Mouse (Mus musculus) midbrain, embryonic 11.5 days (tissue): ENCODE measurements at regions not wholly inside any gene's neighbourhood (a gene's known extent, or its start where the extent isn't known, plus 50 kb on each side); places are given as distances from the start of the nearest gene placed in this dataset.

Experiments used
- ATAC-seq: fragments of 200-750 bp; cut with Nextera tagmentation; 2 replicates; pipeline ENCODE4 v1.8.0; 2017; ENCODE audit warnings: moderate TSS enrichment, moderate library complexity; ENCODE audit not compliant: low FRiP score
- DNase-seq: peaks from one replicate; pipeline ENCODE4 v3.0.0; 2015; ENCODE audit warnings: low spot score; ENCODE audit errors: missing footprints
- H3K27ac ChIP-seq: fragments of 300-500 bp; sonication (generic); 2 replicates; pipeline ENCODE4 v1.5.1; 2014; ENCODE audit warnings: low read depth, low read length
- H3K27me3 ChIP-seq: fragments of 300-500 bp; sonication (generic); 2 replicates; pipeline ENCODE4 v1.6.1; 2014; ENCODE audit warnings: mild to moderate bottlenecking, low read length, moderate library complexity, mixed read lengths; ENCODE audit not compliant: control insufficient read depth, insufficient read depth
- H3K36me3 ChIP-seq: fragments of 300-500 bp; sonication (generic); 2 replicates; pipeline ENCODE4 v1.6.1; 2014; ENCODE audit warnings: mild to moderate bottlenecking, low read length, moderate library complexity, mixed read lengths; ENCODE audit not compliant: control insufficient read depth, insufficient read depth
- H3K4me1 ChIP-seq: fragments of 300-500 bp; sonication (generic); 2 replicates; pipeline ENCODE4 v1.6.1; 2014; ENCODE audit warnings: low read length; ENCODE audit not compliant: control insufficient read depth, insufficient read depth
- H3K4me2 ChIP-seq: fragments of 300-500 bp; sonication (generic); 2 replicates; pipeline ENCODE4 v1.6.1; 2014; ENCODE audit warnings: mild to moderate bottlenecking, moderate library complexity
- H3K4me3 ChIP-seq: fragments of 300-500 bp; sonication (generic); 2 replicates; pipeline ENCODE4 v1.5.1; 2014; ENCODE audit warnings: low read depth, low read length
- H3K9ac ChIP-seq: fragments of 300-500 bp; sonication (generic); 2 replicates; pipeline ENCODE4 v1.6.1; 2014; ENCODE audit warnings: low read length
- H3K9me3 ChIP-seq: fragments of 300-500 bp; sonication (generic); 2 replicates; pipeline ENCODE4 v1.6.1; 2016; ENCODE audit warnings: low read length; ENCODE audit not compliant: control insufficient read depth
- WGBS: fragments of 180-500 bp; shearing (Covaris S2); extraction: QIAGEN DNeasy Blood & Tissue Kit; methylation state at CpG from one replicate; pipeline ENCODE4 v1.1.7; 2014; 5-methylcytosine and 5-hydroxymethylcytosine counted together

DNA sequence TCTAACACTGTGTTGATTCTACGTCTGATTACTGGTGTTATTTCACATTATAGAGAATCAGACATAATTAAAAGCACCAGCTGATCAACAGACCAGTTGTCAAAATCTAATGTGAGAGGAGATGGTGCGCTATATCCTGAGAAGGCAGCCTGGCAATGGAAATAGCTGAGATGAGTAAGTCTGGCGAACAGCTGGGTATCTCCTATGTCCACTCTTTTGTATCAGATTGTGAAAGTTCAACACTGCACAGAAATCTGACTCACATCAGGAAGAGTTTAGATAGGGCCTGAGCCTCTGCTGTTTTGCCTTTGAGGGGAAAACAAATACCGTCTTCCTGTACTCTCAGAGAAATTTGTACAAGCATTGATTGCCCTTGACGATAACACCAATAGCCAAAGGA is 1126.5 kb downstream of the Slc22a22 start:
- no peaks in the 10 kb centered on the region for H3K4me1 ChIP-seq
- ATAC-seq (no peak), DNase-seq (no peak)
- no peaks in the 10 kb centered on the region for H3K27me3 ChIP-seq
- no peaks in the 10 kb centered on the region for H3K9me3 ChIP-seq
- no peak overlapping the region for H3K4me2 ChIP-seq
- H3K36me3 ChIP-seq = no peaks in the 10 kb centered on the region
- H3K9ac ChIP-seq = no peak overlapping the region
- no peak overlapping the region for H3K4me3 ChIP-seq
- WGBS = 86% methylated on average over 5 of the region's 5 CpGs
- H3K27ac ChIP-seq = no peak overlapping the region

DNA sequence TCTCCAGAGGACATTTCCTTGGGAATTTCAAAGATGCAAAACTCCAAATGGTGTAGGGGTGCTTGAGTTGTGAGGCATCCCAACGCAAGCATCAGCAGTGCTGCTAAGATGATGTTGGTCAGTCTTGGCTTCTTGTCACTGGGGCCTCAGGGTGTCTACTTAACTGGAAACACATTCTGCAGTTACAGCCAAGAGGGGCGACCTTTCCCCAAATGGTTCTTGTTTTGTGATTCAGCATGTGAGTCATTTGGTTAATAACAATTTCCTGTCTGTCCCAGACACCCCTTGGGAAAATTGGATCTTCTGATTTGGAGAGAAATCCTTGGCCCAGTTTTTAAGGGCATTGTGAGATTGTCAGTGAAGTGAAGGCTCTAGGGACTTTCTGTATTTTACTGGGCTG is 1131.3 kb downstream of the Slc22a22 start:
- Histone ChIP-seq H3K9me3 (no peaks in the 10 kb centered on the region), H3K4me3 (no peak overlapping the region), H3K36me3 (no peaks in the 10 kb centered on the region), H3K27me3 (no peaks in the 10 kb centered on the region), H3K4me2 (no peak overlapping the region), H3K27ac (no peak overlapping the region), H3K9ac (no peak overlapping the region), H3K4me1 (no peaks in the 10 kb centered on the region)
- WGBS = 65% methylated on average over 2 of the region's 2 CpGs
- no peak for DNase-seq
- no peak for ATAC-seq

DNA sequence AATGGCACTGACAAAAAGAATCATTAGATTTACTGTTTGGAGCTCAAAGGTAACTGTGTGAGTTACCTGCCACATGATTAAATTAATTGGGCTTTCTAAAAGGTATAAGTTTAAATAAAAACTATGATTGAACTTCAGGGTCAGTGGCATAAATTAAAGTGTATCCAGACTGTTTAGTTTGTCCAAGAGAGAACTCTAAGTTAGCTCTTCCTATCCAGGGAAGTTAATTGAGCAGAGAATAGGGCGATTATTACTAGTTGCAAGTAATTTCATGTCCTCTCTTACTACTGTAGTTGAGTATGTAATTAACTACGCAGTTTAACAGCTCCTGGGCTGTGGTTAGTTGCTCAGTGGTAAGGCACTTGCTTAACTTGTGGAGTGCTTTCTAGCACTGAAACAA is 1132.5 kb downstream of the Slc22a22 start:
- WGBS = 87% methylated on average over 2 of the region's 2 CpGs
- H3K27ac ChIP-seq = no peak overlapping the region
- no peak for ATAC-seq

DNA sequence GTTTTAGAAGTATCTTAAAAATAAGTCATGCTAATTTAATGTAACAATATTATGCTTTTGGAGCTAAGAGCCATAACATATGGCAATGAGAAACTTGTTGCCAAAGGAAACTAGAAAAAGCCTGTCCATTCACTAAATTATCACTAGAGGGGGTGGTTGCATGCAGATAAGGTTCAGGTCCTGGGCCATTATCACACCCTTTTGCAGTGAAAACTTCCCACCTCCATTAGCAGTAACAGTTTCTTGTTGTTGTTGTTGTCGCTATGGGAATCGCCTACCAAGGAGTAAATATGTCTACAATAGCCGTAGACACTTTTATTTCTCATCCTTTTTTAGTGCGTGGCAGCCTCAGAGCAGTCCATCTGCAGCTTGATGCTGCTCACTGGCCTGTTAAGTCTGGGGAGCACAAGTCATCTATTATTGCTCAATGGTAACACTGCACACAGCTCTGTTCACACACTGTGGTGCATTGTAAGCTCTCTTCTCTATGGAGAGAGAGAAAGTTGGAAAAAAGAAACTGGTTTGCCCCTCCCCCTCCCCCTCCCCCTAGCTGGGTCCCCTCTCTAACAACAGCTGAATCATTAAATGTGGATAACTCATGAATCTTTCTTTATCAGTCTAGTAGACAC is 1133.0 kb downstream of the Slc22a22 start:
- WGBS = 47% methylated on average over 4 of the region's 4 CpGs
- Histone ChIP-seq H3K36me3 (no peaks in the 10 kb centered on the region), H3K27me3 (no peaks in the 10 kb centered on the region), H3K9me3 (no peaks in the 10 kb centered on the region), H3K4me1 (no peaks in the 10 kb centered on the region), H3K9ac (no peak overlapping the region), H3K27ac (no peak overlapping the region), H3K4me2 (no peak overlapping the region), H3K4me3 (no peak overlapping the region)
- peak; percentile 67; the same call in 1 of the 2 replicates for ATAC-seq
- DNase-seq = no peak

More for the DNA sequence above, 1132.5 kb downstream of the Slc22a22 start:
- no peaks in the 10 kb centered on the region for H3K4me1 ChIP-seq
- H3K27me3 ChIP-seq = no peaks in the 10 kb centered on the region
- no peak overlapping the region for H3K9ac ChIP-seq
- H3K36me3 ChIP-seq = no peaks in the 10 kb centered on the region
- H3K4me2 ChIP-seq = no peak overlapping the region
- H3K9me3 ChIP-seq = no peaks in the 10 kb centered on the region
- no peak for DNase-seq
- no peak overlapping the region for H3K4me3 ChIP-seq

DNA sequence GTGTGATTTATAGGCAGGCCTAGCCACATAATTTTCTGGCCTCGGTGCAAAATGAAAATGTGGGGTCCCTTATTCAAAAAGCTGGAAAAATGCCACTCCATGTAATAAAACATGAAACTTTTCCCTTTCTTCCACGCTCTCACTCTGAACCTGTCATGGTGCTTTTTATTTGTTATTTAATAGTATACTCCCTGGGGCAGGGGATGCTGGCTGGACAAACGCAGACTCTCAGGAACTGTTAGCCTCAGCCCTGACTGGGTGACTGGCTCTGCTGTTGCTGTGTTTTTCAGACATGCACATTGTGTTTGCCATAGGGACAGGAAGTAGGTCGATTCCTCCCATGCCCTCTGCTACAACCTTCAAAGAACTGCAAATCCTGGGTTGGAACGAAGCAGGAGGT is 1139.5 kb downstream of the Slc22a22 start:
- DNase-seq = no peak
- 66% methylated on average over 5 of the region's 5 CpGs for WGBS
- Histone ChIP-seq H3K27me3 (no peaks in the 10 kb centered on the region), H3K36me3 (no peaks in the 10 kb centered on the region), H3K4me2 (no peak overlapping the region), H3K4me3 (no peak overlapping the region), H3K4me1 (no peaks in the 10 kb centered on the region), H3K27ac (no peak overlapping the region), H3K9ac (no peak overlapping the region), H3K9me3 (no peaks in the 10 kb centered on the region)
- ATAC-seq = no peak

DNA sequence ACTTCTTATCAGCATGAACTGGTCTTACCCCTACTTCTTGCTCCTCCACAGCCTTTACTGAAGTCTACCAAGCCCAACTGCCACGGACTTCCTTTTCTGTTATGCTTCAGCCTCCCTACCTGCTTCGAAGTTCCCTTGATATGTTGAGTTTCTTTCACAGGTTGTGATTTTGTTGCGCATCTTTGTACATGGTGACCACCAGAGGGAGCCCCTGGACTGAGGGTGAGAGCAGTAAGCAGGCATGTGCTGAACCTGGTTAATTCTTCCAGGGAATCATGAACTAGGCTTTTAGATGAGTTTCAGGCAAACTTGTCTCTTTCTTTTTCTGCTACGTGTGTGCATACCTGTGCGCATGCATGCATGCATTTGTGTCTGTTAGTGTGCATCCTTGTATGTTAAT is 1141.0 kb downstream of the Slc22a22 start:
- no peaks in the 10 kb centered on the region for H3K4me1 ChIP-seq
- no peak overlapping the region for H3K4me3 ChIP-seq
- no peaks in the 10 kb centered on the region for H3K9me3 ChIP-seq
- no peak overlapping the region for H3K27ac ChIP-seq
- ATAC-seq (peak; percentile 54; the same call in 1 of the 2 replicates), DNase-seq (peak; percentile 92)
- H3K36me3 ChIP-seq = no peaks in the 10 kb centered on the region
- no peaks in the 10 kb centered on the region for H3K27me3 ChIP-seq
- H3K9ac ChIP-seq = no peak overlapping the region
- WGBS = 43% methylated on average over 5 of the region's 5 CpGs
- no peak overlapping the region for H3K4me2 ChIP-seq

DNA sequence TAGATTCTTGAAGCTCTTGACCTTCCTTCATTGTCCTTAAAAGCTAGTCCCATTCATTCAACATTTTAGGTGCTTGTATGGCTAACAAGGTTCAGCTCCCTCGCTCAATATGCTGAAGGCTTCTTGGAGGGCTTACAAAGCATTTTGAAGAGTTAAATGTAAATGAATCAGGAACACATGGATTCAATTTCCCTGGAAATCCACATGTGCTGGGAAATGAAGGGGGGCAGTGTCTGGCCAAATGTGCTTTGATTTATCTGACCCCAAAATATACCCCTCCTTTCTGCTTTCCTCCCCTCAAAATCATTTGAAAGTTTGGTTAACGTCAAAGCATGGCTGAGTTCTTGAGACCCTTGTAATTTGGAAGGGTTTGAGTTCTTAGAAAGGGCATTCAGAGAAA is 1142.4 kb downstream of the Slc22a22 start:
- WGBS = 75% methylated on average over 2 of the region's 2 CpGs
- DNase-seq = no peak
- Histone ChIP-seq H3K4me3 (no peak overlapping the region), H3K36me3 (no peaks in the 10 kb centered on the region), H3K27ac (no peak overlapping the region), H3K9me3 (no peaks in the 10 kb centered on the region), H3K4me2 (no peak overlapping the region), H3K9ac (no peak overlapping the region), H3K4me1 (no peaks in the 10 kb centered on the region), H3K27me3 (no peaks in the 10 kb centered on the region)
- ATAC-seq = no peak

DNA sequence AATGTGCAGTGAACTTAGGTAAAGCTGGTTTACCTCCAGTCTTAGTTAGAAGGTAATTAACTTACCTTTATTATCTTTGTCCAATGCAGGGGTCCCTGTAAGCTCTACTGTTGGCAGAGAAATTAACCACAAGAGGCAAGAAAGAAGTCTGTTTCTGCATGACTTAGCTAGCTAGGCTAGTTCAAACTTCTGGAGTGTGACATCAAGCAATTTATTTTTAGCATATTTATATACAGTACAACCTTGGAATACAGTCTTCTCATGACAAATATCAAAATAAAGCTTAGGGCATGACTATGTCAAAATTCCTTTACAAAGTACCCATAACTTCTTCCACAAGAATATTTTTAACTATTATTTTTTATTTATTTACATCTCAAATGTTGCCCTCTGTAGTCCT is 1156.9 kb downstream of the Slc22a22 start:
- Histone ChIP-seq H3K27me3 (no peaks in the 10 kb centered on the region), H3K4me3 (no peak overlapping the region), H3K27ac (no peak overlapping the region), H3K9me3 (no peaks in the 10 kb centered on the region), H3K9ac (no peak overlapping the region), H3K4me2 (no peak overlapping the region), H3K4me1 (no peaks in the 10 kb centered on the region), H3K36me3 (no peaks in the 10 kb centered on the region)
- ATAC-seq = no peak
- no peak for DNase-seq

DNA sequence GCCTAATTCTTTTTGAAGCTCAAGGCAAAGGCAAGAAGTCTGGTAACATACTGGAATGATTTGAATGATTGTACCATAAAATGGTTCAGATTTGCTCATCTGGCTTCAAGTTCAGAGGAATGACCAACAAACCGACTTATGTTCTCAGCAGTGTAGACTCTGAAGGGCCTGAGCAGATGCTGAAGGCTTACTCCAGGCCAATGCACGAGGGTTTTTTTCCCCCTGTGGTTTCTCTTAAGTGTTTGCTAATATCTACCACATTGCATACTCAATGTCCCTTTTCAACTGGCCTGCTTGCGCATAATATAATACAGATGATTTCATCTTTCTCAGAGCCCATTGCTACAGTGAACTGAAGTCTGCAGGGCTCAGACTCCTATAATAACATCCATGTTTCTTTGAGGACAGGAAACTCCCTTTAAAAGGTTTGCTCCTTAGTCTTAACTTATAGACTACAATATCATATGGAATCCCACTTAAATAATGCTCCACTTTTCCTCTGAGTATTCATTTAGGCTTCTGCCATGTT is 1182.5 kb downstream of the Slc22a22 start:
- 83% methylated on average over 3 of the region's 3 CpGs for WGBS
- Histone ChIP-seq H3K4me1 (no peaks in the 10 kb centered on the region), H3K27me3 (no peaks in the 10 kb centered on the region), H3K4me3 (no peak overlapping the region), H3K4me2 (no peak overlapping the region), H3K9me3 (no peaks in the 10 kb centered on the region), H3K9ac (no peak overlapping the region), H3K36me3 (no peaks in the 10 kb centered on the region), H3K27ac (no peak overlapping the region)
- no peak for DNase-seq
- ATAC-seq = no peak
